ENCODE assay signal across 7 mouse cellular contexts in genomic region chrX:152146150-152146549, GRCm38 (mm10). TPM values are rescaled to one million over a fixed set of nuclear protein-coding genes. Genes with fewer than 3 reads are reported as not detected.
DNase-seq lines count a peak whose midpoint lies in the region; ATAC-seq lines count a peak whose summit lies in the region.

No protein-coding gene starts in this region.

- H3K4me3 ChIP-seq in lung, embryonic 16.5 days (ENCODE audit: low read length): no peak overlapping the region; the same call in 1 of the 2 replicates
- H3K4me3 ChIP-seq in forebrain, embryonic 14.5 days (ENCODE audit: low read depth, low read length): no peak overlapping the region
- H3K4me3 ChIP-seq in stomach, embryonic 14.5 days (ENCODE audit: low read depth, low read length): no peak overlapping the region

- 0 out of 2 replicates have a peak, but pooled peaks cover 2% of the 10 kb centered on the region for H3K4me1 ChIP-seq in lung, embryonic 16.5 days (replicated peaks; ENCODE audit: control insufficient read depth, insufficient read depth, low read length)
- no peaks in the 10 kb centered on the region for H3K4me1 ChIP-seq in forebrain, embryonic 14.5 days (ENCODE audit: control insufficient read depth, insufficient read depth, low read length)
- H3K4me1 ChIP-seq in stomach, embryonic 14.5 days (ENCODE audit: control insufficient read depth, insufficient read depth, low read length): no peaks in the 10 kb centered on the region

- no peak overlapping the region for H3K27ac ChIP-seq in lung, embryonic 16.5 days (ENCODE audit: low read length)
- no peak overlapping the region for H3K27ac ChIP-seq in forebrain, embryonic 14.5 days (ENCODE audit: low read depth, low read length)
- H3K27ac ChIP-seq in stomach, embryonic 14.5 days (ENCODE audit: low read length): no peak overlapping the region

- H3K27me3 ChIP-seq in lung, embryonic 16.5 days (ENCODE audit: control insufficient read depth, insufficient read depth, low read depth, low read length): peaks cover 46% of the 10 kb centered on the region
- H3K27me3 ChIP-seq in forebrain, embryonic 14.5 days (replicated peaks; ENCODE audit: control insufficient read depth, insufficient read depth, low read length): peaks cover 14% of the 10 kb centered on the region
- 0 out of 2 replicates have a peak, but pooled peaks cover 5% of the 10 kb centered on the region for H3K27me3 ChIP-seq in stomach, embryonic 14.5 days (ENCODE audit: control insufficient read depth, insufficient read depth, low read length)

- H3K9ac ChIP-seq in lung, embryonic 16.5 days (ENCODE audit: low read length): no peak overlapping the region
- H3K9ac ChIP-seq in forebrain, embryonic 14.5 days (ENCODE audit: low read length): no peak overlapping the region
- no peak overlapping the region for H3K9ac ChIP-seq in stomach, embryonic 14.5 days (replicated peaks; ENCODE audit: low read depth, low read length)

- H3K9me3 ChIP-seq in lung, embryonic 16.5 days (ENCODE audit: control insufficient read depth, low read length): no peaks in the 10 kb centered on the region
- H3K9me3 ChIP-seq in forebrain, embryonic 14.5 days (replicated peaks; ENCODE audit: control insufficient read depth, low read length): no peaks in the 10 kb centered on the region
- H3K9me3 ChIP-seq in stomach, embryonic 14.5 days (ENCODE audit: control insufficient read depth, low read depth, low read length): no peaks in the 10 kb centered on the region

- no peaks in the 10 kb centered on the region for H3K36me3 ChIP-seq in lung, embryonic 16.5 days (ENCODE audit: control insufficient read depth, insufficient read depth, low read length)
- H3K36me3 ChIP-seq in forebrain, embryonic 14.5 days (ENCODE audit: control insufficient read depth, insufficient read depth, low read length): no peaks in the 10 kb centered on the region
- no peaks in the 10 kb centered on the region for H3K36me3 ChIP-seq in stomach, embryonic 14.5 days (ENCODE audit: control insufficient read depth, insufficient read depth, low read length)

- no peak for DNase-seq in lung, postnatal 10 days
- DNase-seq in forebrain, embryonic 14.5 days (ENCODE audit: low spot score): no peak
- peak; percentile 70 to 74 for DNase-seq in layer of hippocampus, postnatal 36 days
- DNase-seq in adrenal gland, postnatal 4 days (ENCODE audit: low spot score in 2 of 2): no peak

- 22% methylated on average over 1 of the region's 1 CpGs for WGBS in lung, embryonic 16.5 days
- WGBS in forebrain, embryonic 14.5 days: 17% methylated on average over 1 of the region's 1 CpGs
- WGBS in stomach, embryonic 14.5 days: 37% methylated on average over 1 of the region's 1 CpGs

- peak overlapping the region; percentile 84; the same call in 1 of the 2 replicates for H3K4me2 ChIP-seq in lung, embryonic 16.5 days (ENCODE audit: low read depth, low read length)
- peak overlapping the region; percentile 70 for H3K4me2 ChIP-seq in forebrain, embryonic 14.5 days (ENCODE audit: low read length)
- H3K4me2 ChIP-seq in stomach, embryonic 14.5 days (replicated peaks; ENCODE audit: low read depth, low read length): peak overlapping the region; percentile 84; the same call in 1 of the 2 replicates

- no peak for ATAC-seq in lung, embryonic 16.5 days (ENCODE audit: low read depth)
- no peak for ATAC-seq in forebrain, embryonic 14.5 days
- ATAC-seq in stomach, embryonic 14.5 days (ENCODE audit: insufficient number of reproducible peaks, insufficient read depth, low FRiP score, low read depth): no peak
- ATAC-seq in inflammation-experienced regulatory T-cells, adult 6 months: no peak

RNA-seq across cellular contexts. Expression of gene Iqsec2, which starts 2.1 kb away (rescaled TPM):
- polyA plus RNA-seq in lung, embryonic 16.5 days (2015; fragmentation: Nextera tagmentation; extraction: Ambion mirVana): 3.6 and 3.8 TPM in 2 replicates
- polyA plus RNA-seq in forebrain, embryonic 14.5 days (2014; fragmentation: Nextera tagmentation; extraction: Ambion mirVana): 4.6 and 5.5 TPM in 2 replicates
- total RNA-seq in layer of hippocampus, postnatal 36 days (2021): 100 to 1,000 TPM; 157 to 165 TPM
- 4.4 and 4.8 TPM in 2 replicates for polyA plus RNA-seq in stomach, embryonic 14.5 days (2014; fragmentation: Nextera tagmentation; extraction: Ambion mirVana)
- under 1 TPM in 2 of 3 experiments, not detected in 1; 0.35 to 0.36 TPM for polyA plus RNA-seq in inflammation-experienced regulatory T-cells, adult 6 months (2017; shearing (Covaris generic))
- 10 to 100 TPM; 30.5 to 40.2 TPM for total RNA-seq in adrenal gland, postnatal 4 days (2021)

Comparison
In these comparisons a context has a peak if more than half of its experiments do, and no peak if none do; other contexts are left out.
1. DNase-seq: peak in layer of hippocampus, postnatal 36 days (2 of 2); none in lung, postnatal 10 days (single experiment), forebrain, embryonic 14.5 days (single experiment) and adrenal gland, postnatal 4 days (0 of 2).
2. Peak in every context shown above with its lines, with median percentiles within 50 percentile points of each other: H3K4me2 ChIP-seq.